Mouse (Mus musculus) megakaryocyte, embryonic 14.5 days (primary cell): ENCODE measurements around the gene Sh3kbp1.

Source experiments
- FLI1 ChIP-seq: IDR thresholded peaks from 2 replicates; pipeline ENCODE4 v1.6.1; 2012; ENCODE audit warnings: low read length, inconsistent platforms, mixed read lengths
- GATA1 ChIP-seq: IDR thresholded peaks from 3 replicates; pipeline ENCODE4 v1.6.1; 2012; ENCODE audit warnings: mixed read lengths, low read length, inconsistent platforms, borderline replicate concordance

- no peak for TF ChIP-seq GATA1
- TF ChIP-seq FLI1: no peak
Measured at GRCm38 (mm10) chrX:159898110-159898509, 271.0 kb downstream of the Sh3kbp1 start.
